Mouse (Mus musculus): ENCODE measurements at regions not wholly inside any gene's neighbourhood (a gene's known extent, or its start where the extent isn't known, plus 50 kb on each side); places are given as distances from the start of the nearest gene placed in this dataset.

DNA sequence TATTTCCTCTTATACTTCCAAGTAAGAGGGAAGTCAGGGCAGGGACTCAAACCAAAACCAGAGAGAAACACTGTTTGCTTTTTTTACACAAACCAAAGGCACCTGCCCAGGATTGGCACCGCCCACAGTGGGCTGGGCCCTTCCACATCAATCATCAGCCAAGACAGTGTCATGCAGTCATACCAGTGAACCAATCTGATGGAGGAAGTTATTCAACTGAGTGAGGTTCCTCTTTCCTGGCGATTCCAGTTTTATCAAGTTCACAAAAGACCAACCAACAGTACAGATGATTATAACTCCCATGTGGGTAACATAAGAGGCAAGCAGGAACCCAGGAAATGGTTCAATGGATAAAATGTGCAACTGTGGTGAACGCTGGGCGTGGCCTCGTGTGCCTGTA is 254.6 kb upstream of the Hs6st1 start:
- TF ChIP-seq GATA1 (IDR thresholded peaks at IDR 0.05; ENCODE audit: borderline replicate concordance, low read length), result no peak
- no peak for TF ChIP-seq FLI1 (IDR thresholded peaks at IDR 0.05; ENCODE audit: low read length)

Measured in megakaryocyte, embryonic 14.5 days (primary cell).